Mouse (Mus musculus) heart, postnatal 0 days (tissue): ENCODE data around the gene Prdm12. TPM values are rescaled to one million over a fixed set of nuclear protein-coding genes. Genes with fewer than 3 reads are reported as not detected.

Experiments used
- ATAC-seq: fragments of 200-750 bp; cut with Nextera tagmentation; 2 replicates; pipeline ENCODE4 v1.8.0; 2017; ENCODE audit warnings: low read depth, moderate number of reproducible peaks, moderate library complexity; ENCODE audit not compliant: insufficient read depth
- DNase-seq: peaks from one replicate; pipeline ENCODE4 v3.0.0-alpha.2; 2016; ENCODE audit warnings: low spot score
- H3K27ac ChIP-seq: fragments of 300-500 bp; sonication (generic); 2 replicates; pipeline ENCODE4 v1.5.1; 2014; ENCODE audit warnings: low read depth, mild to moderate bottlenecking
- H3K27me3 ChIP-seq: fragments of 300-500 bp; sonication (generic); 2 replicates; pipeline ENCODE4 v1.6.1; 2014; ENCODE audit warnings: low read length, mixed read lengths; ENCODE audit not compliant: control insufficient read depth, insufficient read depth
- H3K36me3 ChIP-seq: fragments of 300-500 bp; sonication (generic); replicated peaks from 2 replicates; pipeline ENCODE4 v1.6.1; 2014; ENCODE audit warnings: low read length, mixed read lengths; ENCODE audit not compliant: control insufficient read depth, insufficient read depth
- H3K4me1 ChIP-seq: fragments of 300-500 bp; sonication (generic); 2 replicates; pipeline ENCODE4 v1.6.1; 2014; ENCODE audit warnings: antibody characterized with exemption; ENCODE audit not compliant: control insufficient read depth, insufficient read depth
- H3K4me2 ChIP-seq: fragments of 300-500 bp; sonication (generic); 2 replicates; pipeline ENCODE4 v1.6.1; 2014; ENCODE audit warnings: low read depth, mild to moderate bottlenecking, low read length, moderate library complexity
- H3K4me3 ChIP-seq: fragments of 300-500 bp; sonication (generic); 2 replicates; pipeline ENCODE4 v1.5.1; 2014; ENCODE audit warnings: low read depth, low read length
- H3K9ac ChIP-seq: fragments of 300-500 bp; sonication (generic); replicated peaks from 2 replicates; pipeline ENCODE4 v1.6.1; 2014; ENCODE audit warnings: low read depth, low read length, mixed read lengths
- H3K9me3 ChIP-seq: fragments of 300-500 bp; sonication (generic); replicated peaks from 2 replicates; pipeline ENCODE4 v1.6.1; 2016; ENCODE audit warnings: low read length; ENCODE audit not compliant: control insufficient read depth
- CTCF ChIP-seq: IDR thresholded peaks from 2 replicates; pipeline ENCODE4 v1.5.1; 2016; ENCODE audit warnings: antibody characterized with exemption, control low read depth, low read depth
- EP300 ChIP-seq: IDR thresholded peaks from 2 replicates; pipeline ENCODE4 v1.6.1; 2016; ENCODE audit warnings: antibody characterized with exemption, low read depth
- WGBS: fragments of 180-500 bp; shearing (Covaris S2); extraction: QIAGEN DNeasy Blood & Tissue Kit; methylation state at CpG from one replicate; pipeline ENCODE4 v1.1.7; 2014; 5-methylcytosine and 5-hydroxymethylcytosine counted together
- polyA plus RNA-seq: library from polyadenylated mRNA; unstranded; fragments of >200 nt; fragmentation: Nextera tagmentation; extraction: Ambion mirVana; gene quantifications from 2 replicates; pipeline ENCODE4 v1.2.1, GENCODE M21; 2015
- total RNA-seq: library from RNA; depleted of rRNA; stranded (reverse); fragments of >200 nt; gene quantifications from 2 replicates; pipeline ENCODE4 v1.2.3, GENCODE M21; 2014; ENCODE audit warnings: low replicate concordance

Prdm12 gene
- total and polyA plus RNA-seq, 2 experiments from 2014 or later: not detected

DNA sequence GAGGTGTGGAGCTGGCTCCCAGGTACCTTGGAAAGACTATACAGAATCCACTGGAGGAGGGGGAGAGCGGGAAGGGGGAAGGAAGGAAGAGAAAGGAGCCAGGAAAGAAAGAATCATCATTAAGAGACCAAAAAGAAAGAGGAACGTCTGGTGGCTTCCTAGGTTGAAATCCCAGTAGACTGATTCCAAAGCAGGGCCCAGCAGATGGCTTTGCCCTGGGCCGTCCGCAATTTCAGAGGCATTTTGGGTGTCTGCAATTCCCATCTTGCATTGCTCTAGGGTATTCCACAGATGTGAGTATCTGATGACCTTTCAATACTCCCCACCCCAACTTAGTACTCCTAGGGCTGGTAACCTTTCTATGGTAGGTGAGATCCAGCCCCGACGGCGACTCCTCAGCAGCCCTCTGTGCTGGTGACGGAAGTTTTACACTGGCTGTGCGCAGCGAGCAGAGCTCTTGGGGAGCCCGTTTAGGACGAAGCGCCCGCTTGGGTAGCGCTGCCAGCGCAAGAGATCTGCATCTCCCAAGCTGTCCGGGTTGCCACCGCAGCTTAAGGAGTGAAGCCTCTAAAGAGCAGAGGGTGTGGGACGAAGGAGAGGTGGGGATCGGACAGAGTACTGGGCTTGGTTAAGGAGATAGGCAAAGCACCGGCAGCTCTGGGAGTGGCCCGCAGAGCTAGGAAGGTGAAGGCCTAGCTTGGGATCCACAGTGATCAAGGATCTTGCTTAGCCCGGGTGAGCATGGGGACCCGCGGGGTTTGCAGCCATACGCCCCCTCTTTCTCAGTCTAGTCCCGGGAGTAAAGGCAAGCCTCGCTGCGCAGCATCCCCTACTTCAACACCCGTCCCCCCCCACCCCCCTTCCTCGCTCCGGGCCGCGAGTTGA, 1.0 kb upstream of the Prdm12 start:
- DNase-seq (no peak), ATAC-seq (no peak)
- Histone ChIP-seq H3K9me3 (no peaks in the 10 kb centered on the region), H3K9ac (no peak overlapping the region), H3K27me3 (peaks cover 100% of the 10 kb centered on the region), H3K4me1 (0 out of 2 replicates have a peak, but pooled peaks cover 4% of the 10 kb centered on the region), H3K4me2 (no peak overlapping the region), H3K36me3 (no peaks in the 10 kb centered on the region), H3K27ac (no peak overlapping the region), H3K4me3 (no peak overlapping the region)
- no peak for TF ChIP-seq EP300
- TF ChIP-seq CTCF: no peak
- 3% methylated on average over 30 of the region's 34 CpGs for WGBS

DNA sequence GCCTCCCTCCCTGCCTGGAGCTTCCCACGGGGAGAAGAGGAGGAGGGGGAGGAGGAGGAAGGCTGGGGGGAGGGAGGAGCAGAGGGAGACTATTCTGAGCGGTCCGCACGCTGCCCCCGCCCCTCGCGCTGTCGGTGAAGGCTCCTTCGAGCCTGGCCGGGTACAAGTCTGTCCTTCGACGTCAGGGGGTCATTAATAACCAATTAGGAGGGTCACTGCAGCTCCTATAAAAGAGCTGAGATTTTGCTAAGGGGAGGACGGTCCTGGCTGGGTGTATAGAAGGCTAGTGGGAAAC, 424 bp upstream of the Prdm12 start:
- ATAC-seq (no peak), DNase-seq (no peak)
- H3K36me3 ChIP-seq: no peaks in the 10 kb centered on the region
- 3% methylated on average over 12 of the region's 13 CpGs for WGBS
- no peak overlapping the region for H3K4me3 ChIP-seq
- TF ChIP-seq EP300 (no peak), CTCF (no peak)
- H3K27ac ChIP-seq: no peak overlapping the region
- H3K9me3 ChIP-seq: no peaks in the 10 kb centered on the region
- peaks cover 100% of the 10 kb centered on the region for H3K27me3 ChIP-seq
- no peak overlapping the region for H3K4me2 ChIP-seq
- H3K4me1 ChIP-seq: 0 out of 2 replicates have a peak, but pooled peaks cover 4% of the 10 kb centered on the region
- H3K9ac ChIP-seq: no peak overlapping the region

DNA sequence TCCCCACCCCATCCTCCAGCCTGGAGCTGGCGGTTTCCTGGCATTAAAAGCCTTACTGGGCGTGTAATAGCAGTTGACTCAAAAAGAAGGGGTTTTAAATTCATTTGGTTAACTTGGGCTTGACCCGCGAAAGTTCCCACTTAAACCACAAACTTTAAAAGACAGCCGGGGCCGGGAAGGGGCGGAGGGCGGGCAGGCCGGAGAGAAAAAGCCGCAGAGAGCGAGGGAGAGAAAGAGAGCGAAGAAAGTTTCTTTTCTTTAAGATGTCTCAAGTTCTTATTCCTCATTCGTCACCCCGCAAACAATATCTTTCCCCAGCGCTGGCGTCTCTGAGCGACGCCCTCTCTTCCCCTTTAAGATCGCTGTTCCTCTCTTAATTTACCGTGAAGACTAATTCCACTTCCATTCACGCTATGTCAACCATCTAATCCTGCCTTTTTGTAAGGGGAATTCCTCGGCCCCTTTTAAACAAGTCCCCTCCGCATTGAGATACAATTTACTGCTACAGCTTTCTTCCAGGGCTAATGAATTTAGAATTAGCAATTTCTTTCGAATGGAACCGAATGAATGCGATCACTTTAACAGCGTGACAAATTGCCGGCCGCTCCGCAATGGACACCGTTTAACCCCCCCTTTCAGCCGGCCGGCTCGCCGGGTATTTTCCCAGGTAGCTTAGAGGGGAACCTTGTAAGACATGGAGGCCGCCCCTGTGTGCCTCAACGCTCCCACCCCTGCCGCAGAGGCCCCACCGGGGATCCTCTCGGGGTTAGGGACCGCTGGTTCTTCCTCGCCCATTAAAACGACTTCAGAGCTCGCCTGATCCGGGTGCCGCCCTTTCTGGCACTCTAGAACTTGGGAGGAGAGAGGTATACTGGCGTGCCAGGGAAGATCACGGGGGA, 1.0 kb downstream of the Prdm12 start:
- Histone ChIP-seq H3K9ac (no peak overlapping the region), H3K27me3 (peaks cover 100% of the 10 kb centered on the region), H3K36me3 (no peaks in the 10 kb centered on the region), H3K4me3 (peak overlapping the region; percentile 23), H3K4me2 (no peak overlapping the region), H3K9me3 (no peaks in the 10 kb centered on the region), H3K27ac (no peak overlapping the region), H3K4me1 (0 out of 2 replicates have a peak, but pooled peaks cover 4% of the 10 kb centered on the region)
- TF ChIP-seq EP300 (no peak), CTCF (no peak)
- WGBS: 2% methylated on average over 48 of the region's 48 CpGs
- ATAC-seq: no peak
- no peak for DNase-seq

- H3K9me3 ChIP-seq: no peaks in the 10 kb centered on the region
- no peaks in the 10 kb centered on the region for H3K36me3 ChIP-seq
- DNase-seq (no peak), ATAC-seq (no peak)
- TF ChIP-seq CTCF (no peak), EP300 (no peak)
- 0 out of 2 replicates have a peak, but pooled peaks cover 4% of the 10 kb centered on the region for H3K4me1 ChIP-seq
- no peak overlapping the region for H3K4me2 ChIP-seq
- no peak overlapping the region for H3K9ac ChIP-seq
- H3K27me3 ChIP-seq: peaks cover 100% of the 10 kb centered on the region
- no peak overlapping the region for H3K4me3 ChIP-seq
- WGBS: 2% methylated on average over 11 of the region's 11 CpGs
- H3K27ac ChIP-seq: no peak overlapping the region
These were observed 1.6 kb downstream of the Prdm12 start for GRCm38 (mm10) chr2:31641508-31641830.

- Histone ChIP-seq H3K9me3 (no peaks in the 10 kb centered on the region), H3K4me2 (no peak overlapping the region), H3K9ac (no peak overlapping the region), H3K27me3 (peaks cover 100% of the 10 kb centered on the region), H3K4me1 (0 out of 2 replicates have a peak, but pooled peaks cover 4% of the 10 kb centered on the region), H3K27ac (no peak overlapping the region), H3K36me3 (no peaks in the 10 kb centered on the region), H3K4me3 (no peak overlapping the region)
- WGBS: 4% methylated on average over 18 of the region's 18 CpGs
- TF ChIP-seq EP300 (no peak), CTCF (no peak)
- no peak for DNase-seq
- no peak for ATAC-seq
These were observed 2.1 kb downstream of the Prdm12 start for GRCm38 (mm10) chr2:31641929-31642328.
